Mouse (Mus musculus) neural tube, postnatal 0 days (tissue): ENCODE data around the gene Casq2. TPM values are rescaled to one million over a fixed set of nuclear protein-coding genes. Genes with fewer than 3 reads are reported as not detected.

ENCODE experiments used
- polyA plus RNA-seq: library from polyadenylated mRNA; unstranded; fragments of >200 nt; fragmentation: Nextera tagmentation; extraction: Ambion mirVana; gene quantifications from 2 replicates; pipeline ENCODE4 v1.2.1, GENCODE M21; 2015

Casq2 gene
- polyA plus RNA-seq, result 0.64 and 0.75 TPM in 2 replicates

DNA sequence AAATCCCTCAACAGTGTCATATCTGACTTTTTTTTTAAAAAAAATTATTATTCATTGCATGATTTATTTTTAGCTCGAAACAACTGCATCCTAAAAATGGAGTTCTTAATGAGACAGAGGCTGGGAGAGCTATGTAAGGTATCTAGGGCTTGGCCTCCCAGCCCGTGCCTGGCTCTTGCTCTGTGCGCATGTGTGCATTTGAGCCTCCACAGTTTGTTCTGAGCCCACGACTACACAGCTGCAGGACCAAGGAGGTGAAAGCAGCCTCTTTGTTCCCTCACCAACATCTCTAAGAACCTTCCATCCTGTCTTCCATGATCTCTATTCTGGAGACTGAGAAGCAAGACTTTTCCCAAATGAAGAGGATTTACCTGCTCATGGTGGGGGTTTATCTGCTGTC, at the start of gene Casq2:
Gene Casq2 (plus strand): TSS at position 133 of the 400 bp plus-strand sequence.

Other genes with a start within 250 kb of the Casq2 start
- gene Mab21l3, start 237.5 kb upstream of the Casq2 start, polyA plus RNA-seq, result 0.10 TPM in 1 of 2 replicates, not detected in the other
- 5.0 and 6.5 TPM in 2 replicates for gene Slc22a15, start 162.0 kb upstream of the Casq2 start, polyA plus RNA-seq
- gene Nhlh2, start 76.3 kb upstream of the Casq2 start, polyA plus RNA-seq, result 9.0 and 9.2 TPM in 2 replicates
- gene Vangl1, start 118.3 kb downstream of the Casq2 start, polyA plus RNA-seq, result 8.2 and 9.7 TPM in 2 replicates